Mouse (Mus musculus) embryonic facial prominence, embryonic 12.5 days (tissue): ENCODE results near the gene Gucy2d. TPM values are rescaled to one million over a fixed set of nuclear protein-coding genes. Genes with fewer than 3 reads are reported as not detected.

Source experiments
- ATAC-seq: fragments of 200-750 bp; cut with Nextera tagmentation; 2 replicates; pipeline ENCODE4 v1.8.0; 2017; ENCODE audit not compliant: insufficient number of reproducible peaks, insufficient read depth, low FRiP score, low TSS enrichment
- H3K27ac ChIP-seq: fragments of 300-500 bp; sonication (generic); 2 replicates; pipeline ENCODE4 v1.5.1; 2016; ENCODE audit warnings: mild to moderate bottlenecking
- H3K27me3 ChIP-seq: fragments of 300-500 bp; sonication (generic); 2 replicates; pipeline ENCODE4 v1.6.1; 2016; ENCODE audit warnings: mild to moderate bottlenecking, moderate library complexity
- H3K36me3 ChIP-seq: fragments of 300-500 bp; sonication (generic); 2 replicates; pipeline ENCODE4 v1.6.1; 2016; ENCODE audit warnings: mild to moderate bottlenecking
- H3K4me1 ChIP-seq: fragments of 300-500 bp; sonication (generic); 2 replicates; pipeline ENCODE4 v1.6.1; 2016
- H3K4me2 ChIP-seq: fragments of 300-500 bp; sonication (generic); replicated peaks from 2 replicates; pipeline ENCODE4 v1.6.1; 2016; ENCODE audit warnings: mild to moderate bottlenecking, moderate library complexity
- H3K4me3 ChIP-seq: fragments of 300-500 bp; sonication (generic); 2 replicates; pipeline ENCODE4 v1.5.1; 2016; ENCODE audit warnings: mild to moderate bottlenecking
- H3K9ac ChIP-seq: fragments of 300-500 bp; sonication (generic); 2 replicates; pipeline ENCODE4 v1.6.1; 2016; ENCODE audit warnings: mild to moderate bottlenecking, moderate library complexity
- H3K9me3 ChIP-seq: fragments of 300-500 bp; sonication (generic); 2 replicates; pipeline ENCODE4 v1.6.1; 2016; ENCODE audit warnings: mild to moderate bottlenecking, moderate library complexity
- WGBS: fragments of 180-500 bp; shearing (Covaris S2); methylation state at CpG from one replicate; pipeline ENCODE4 v1.1.7; 2016; 5-methylcytosine and 5-hydroxymethylcytosine counted together
- polyA plus RNA-seq: library from polyadenylated mRNA; unstranded; fragments of >200 nt; fragmentation: Nextera tagmentation; extraction: Ambion mirVana; gene quantifications from 2 replicates; pipeline ENCODE4 v1.2.1, GENCODE M21; 2016

The Gucy2d gene
- polyA plus RNA-seq, 1 experiment from 2014 or later = 0.04 TPM

DNA sequence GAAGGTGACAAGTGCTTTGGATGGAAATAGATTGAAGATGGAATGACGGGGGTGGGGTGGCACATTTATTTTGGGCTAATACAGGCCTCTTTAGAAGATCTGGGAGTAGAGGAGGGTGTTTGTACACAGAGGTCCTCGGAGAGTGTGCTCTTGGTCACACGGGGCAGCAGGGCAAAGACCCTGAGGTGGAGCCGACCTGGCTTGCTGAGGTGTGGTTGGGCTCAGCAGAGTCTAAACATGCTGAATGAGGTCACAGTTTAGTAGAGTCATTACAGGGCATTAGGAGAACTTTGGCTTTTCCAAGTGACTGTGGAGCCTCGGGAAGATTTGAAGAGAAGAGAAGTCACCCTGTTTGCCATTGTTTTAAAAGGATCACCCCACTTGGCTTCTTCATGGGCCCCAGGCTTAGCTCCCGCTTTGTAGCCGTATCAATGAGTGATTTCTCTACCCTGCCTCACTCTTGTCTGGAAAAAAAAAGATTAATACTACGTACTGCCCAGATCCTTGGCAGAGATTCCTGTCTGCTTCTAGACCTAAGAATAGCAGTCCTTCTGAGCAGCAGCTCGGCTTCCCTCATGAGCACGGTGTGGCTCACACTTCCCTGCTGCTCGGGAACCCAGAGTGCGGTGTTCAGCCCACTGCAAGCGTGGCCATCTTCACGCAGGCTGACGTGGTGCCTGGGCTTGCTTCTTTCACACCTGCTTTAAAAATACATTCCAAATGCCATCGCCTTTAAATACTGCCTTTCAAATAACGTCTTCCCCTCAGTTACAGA, 22.0 kb upstream of the Gucy2d start:
- ATAC-seq = 0 out of 2 replicates have a peak, but pooled peaks have one; percentile 29

DNA sequence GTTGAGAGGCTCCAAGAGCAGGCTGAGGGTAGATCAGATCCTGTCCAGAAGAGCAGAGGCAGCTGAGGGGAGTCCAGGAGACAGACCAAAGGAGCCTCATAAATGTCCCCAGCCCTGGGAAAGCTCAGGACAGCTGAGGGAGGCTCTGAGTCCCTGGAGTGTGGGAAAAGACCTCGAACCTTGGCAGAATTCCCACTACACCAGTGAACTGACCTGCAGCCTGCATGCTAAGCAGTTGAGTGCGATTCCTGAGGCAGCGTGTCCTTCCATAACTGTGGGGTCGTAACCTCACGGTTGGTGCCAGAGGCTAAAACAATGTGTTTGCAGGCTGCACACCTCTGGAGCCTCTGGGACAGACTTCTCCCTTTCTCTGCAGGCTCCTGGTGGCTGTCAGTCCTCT, 20.9 kb upstream of the Gucy2d start:
- H3K4me1 ChIP-seq = peaks cover 7% of the 10 kb centered on the region; the same call in 1 of the 2 replicates
- H3K27me3 ChIP-seq = no peaks in the 10 kb centered on the region
- no peak overlapping the region for H3K27ac ChIP-seq
- H3K9me3 ChIP-seq = no peaks in the 10 kb centered on the region
- H3K9ac ChIP-seq = no peak overlapping the region
- 53% methylated on average over 5 of the region's 5 CpGs for WGBS
- no peaks in the 10 kb centered on the region for H3K36me3 ChIP-seq
- ATAC-seq = no peak
- H3K4me2 ChIP-seq = no peak overlapping the region
- H3K4me3 ChIP-seq = no peak overlapping the region

More for the DNA sequence above, 22.0 kb upstream of the Gucy2d start:
- Histone ChIP-seq H3K27me3 (no peaks in the 10 kb centered on the region), H3K4me1 (peaks cover 7% of the 10 kb centered on the region; the same call in 1 of the 2 replicates), H3K9ac (no peak overlapping the region), H3K36me3 (no peaks in the 10 kb centered on the region), H3K9me3 (no peaks in the 10 kb centered on the region), H3K4me3 (no peak overlapping the region), H3K4me2 (no peak overlapping the region), H3K27ac (no peak overlapping the region)
- 75% methylated on average over 17 of the region's 17 CpGs for WGBS

DNA sequence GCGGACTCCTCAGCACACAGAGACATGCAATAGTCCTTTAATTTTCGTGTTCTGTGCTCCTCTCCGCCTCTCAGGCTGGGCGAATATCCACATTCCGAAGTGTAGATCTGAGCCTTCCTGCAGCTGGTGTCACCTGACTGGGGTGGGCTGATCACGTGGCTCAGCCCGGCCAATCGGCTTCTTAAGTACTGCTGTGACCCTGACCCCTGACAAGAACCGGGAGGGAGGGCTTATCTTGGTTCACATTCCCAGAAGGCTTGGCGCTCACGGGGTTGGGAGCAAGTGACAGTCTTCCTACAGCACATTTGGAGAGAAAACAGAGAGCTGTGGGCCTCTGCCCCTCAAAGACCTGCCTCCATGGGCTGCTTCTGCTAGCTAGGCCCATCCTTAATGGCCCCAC, 16.7 kb upstream of the Gucy2d start:
- Histone ChIP-seq H3K9me3 (no peaks in the 10 kb centered on the region), H3K4me2 (no peak overlapping the region), H3K4me1 (no peaks in the 10 kb centered on the region), H3K27me3 (no peaks in the 10 kb centered on the region), H3K36me3 (no peaks in the 10 kb centered on the region), H3K9ac (no peak overlapping the region), H3K27ac (0 out of 2 replicates have a peak overlapping the region, but pooled peaks have one; percentile 2), H3K4me3 (no peak overlapping the region)
- 69% methylated on average over 11 of the region's 11 CpGs for WGBS
- ATAC-seq = no peak

DNA sequence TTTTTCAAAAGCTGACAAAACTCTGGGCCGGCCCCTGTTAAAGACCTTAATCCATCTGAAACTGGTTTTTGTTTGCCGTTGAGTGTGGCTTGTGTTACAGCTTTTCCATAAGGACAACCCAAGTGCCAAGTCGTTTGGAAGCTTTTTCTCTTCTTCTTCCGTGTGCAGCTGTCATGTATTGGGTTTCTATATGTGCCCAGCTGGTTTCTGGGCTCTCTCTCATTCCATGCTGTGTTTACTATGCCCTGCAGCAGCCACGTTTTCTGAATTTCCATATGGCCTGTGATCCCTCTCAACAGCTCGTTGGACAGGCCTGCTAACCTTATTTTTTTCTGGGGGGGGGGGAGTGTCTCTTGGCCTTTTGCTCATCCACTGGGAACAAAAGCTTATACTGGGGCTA, 15.8 kb upstream of the Gucy2d start:
- Histone ChIP-seq H3K9me3 (no peaks in the 10 kb centered on the region), H3K4me3 (no peak overlapping the region), H3K27ac (no peak overlapping the region), H3K4me1 (no peaks in the 10 kb centered on the region), H3K4me2 (no peak overlapping the region), H3K36me3 (no peaks in the 10 kb centered on the region), H3K9ac (no peak overlapping the region), H3K27me3 (no peaks in the 10 kb centered on the region)
- 56% methylated on average over 6 of the region's 6 CpGs for WGBS
- no peak for ATAC-seq

DNA sequence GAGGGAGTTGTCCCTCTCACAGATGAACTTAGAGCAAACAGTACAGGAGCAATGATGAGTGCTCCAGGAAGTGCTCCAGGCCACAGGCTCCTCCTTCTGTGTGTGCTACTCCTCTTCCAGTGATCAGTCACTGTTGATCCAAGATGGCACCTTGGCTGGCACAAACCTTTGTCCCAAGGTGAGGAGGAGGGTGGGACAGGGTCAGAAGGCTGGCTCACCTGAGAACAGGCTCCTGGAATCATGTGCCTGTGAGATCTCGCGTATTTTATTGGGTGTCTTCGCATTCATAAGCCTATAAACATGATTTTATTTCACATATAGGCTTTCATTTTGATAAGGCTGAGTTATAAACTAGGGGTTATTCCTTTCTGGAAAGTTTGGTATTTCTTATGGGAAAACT, 14.7 kb upstream of the Gucy2d start:
- no peak for ATAC-seq
- Histone ChIP-seq H3K36me3 (no peaks in the 10 kb centered on the region), H3K4me1 (peaks cover 5% of the 10 kb centered on the region; the same call in 1 of the 2 replicates), H3K9ac (no peak overlapping the region), H3K27ac (no peak overlapping the region), H3K4me2 (no peak overlapping the region), H3K4me3 (no peak overlapping the region), H3K27me3 (no peaks in the 10 kb centered on the region), H3K9me3 (no peaks in the 10 kb centered on the region)
- 94% methylated on average over 3 of the region's 3 CpGs for WGBS

DNA sequence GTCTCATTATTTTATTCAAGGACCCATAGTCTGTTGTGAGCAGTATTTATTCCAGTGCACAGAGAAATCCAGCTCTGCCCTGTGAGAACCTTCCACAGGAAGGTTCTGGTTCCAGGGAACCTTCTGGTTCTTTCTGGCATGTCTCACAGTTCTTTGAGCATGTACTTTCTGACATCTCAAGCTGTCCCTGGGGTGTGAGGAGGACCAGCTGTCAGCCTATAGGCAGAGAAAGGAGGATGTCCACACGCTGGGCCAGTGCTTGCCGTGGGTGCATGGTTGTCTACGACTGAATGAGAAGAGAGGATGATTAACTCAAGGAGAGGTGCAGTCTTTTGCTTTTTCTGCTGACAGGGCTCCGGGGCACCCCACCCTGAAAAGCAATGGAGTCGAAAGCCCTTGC, 13.6 kb upstream of the Gucy2d start:
- 91% methylated on average over 5 of the region's 5 CpGs for WGBS
- Histone ChIP-seq H3K9ac (no peak overlapping the region), H3K4me1 (peaks cover 7% of the 10 kb centered on the region; the same call in 1 of the 2 replicates), H3K4me2 (no peak overlapping the region), H3K9me3 (no peaks in the 10 kb centered on the region), H3K36me3 (no peaks in the 10 kb centered on the region), H3K27ac (no peak overlapping the region), H3K27me3 (no peaks in the 10 kb centered on the region), H3K4me3 (no peak overlapping the region)
- ATAC-seq = no peak

DNA sequence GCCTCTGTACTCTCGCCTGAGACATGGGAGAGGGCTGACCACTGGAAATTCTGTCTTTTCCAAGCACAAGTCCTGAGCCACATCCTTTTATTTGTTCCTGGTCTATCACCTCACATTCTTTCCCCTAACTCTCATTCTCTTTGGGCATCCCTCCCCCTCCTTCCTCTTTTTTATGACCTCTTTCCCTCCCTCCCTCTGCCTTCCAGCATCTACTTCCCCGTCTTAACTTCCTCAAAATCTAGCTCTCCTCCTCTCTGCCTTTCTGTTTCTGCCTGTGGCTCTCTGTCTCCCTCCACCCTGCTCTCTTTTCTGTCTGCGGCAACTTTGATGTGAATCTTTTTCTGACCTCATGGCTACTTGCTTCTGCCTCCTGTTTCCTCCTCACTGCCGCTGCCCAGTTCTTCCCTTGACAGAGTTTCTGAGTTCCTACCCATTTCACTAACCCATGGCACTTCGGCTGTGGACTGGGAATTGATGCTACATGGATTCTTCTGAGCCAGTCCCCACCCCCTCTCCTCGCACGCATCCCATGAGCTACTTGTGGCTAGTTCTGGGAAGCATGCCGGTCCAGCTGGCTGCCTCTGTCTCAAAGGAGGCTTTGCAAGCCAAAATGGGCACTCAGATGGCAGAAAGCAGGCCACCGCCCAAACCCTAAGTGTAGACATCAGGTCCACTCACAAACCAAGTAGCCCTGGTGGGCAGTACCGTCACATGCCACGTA, 12.9 kb upstream of the Gucy2d start:
- Histone ChIP-seq H3K4me1 (peaks cover 7% of the 10 kb centered on the region; the same call in 1 of the 2 replicates), H3K27me3 (no peaks in the 10 kb centered on the region), H3K4me3 (no peak overlapping the region), H3K4me2 (no peak overlapping the region), H3K36me3 (no peaks in the 10 kb centered on the region), H3K9ac (no peak overlapping the region), H3K27ac (no peak overlapping the region), H3K9me3 (no peaks in the 10 kb centered on the region)
- no peak for ATAC-seq
- WGBS = 84% methylated on average over 11 of the region's 11 CpGs

DNA sequence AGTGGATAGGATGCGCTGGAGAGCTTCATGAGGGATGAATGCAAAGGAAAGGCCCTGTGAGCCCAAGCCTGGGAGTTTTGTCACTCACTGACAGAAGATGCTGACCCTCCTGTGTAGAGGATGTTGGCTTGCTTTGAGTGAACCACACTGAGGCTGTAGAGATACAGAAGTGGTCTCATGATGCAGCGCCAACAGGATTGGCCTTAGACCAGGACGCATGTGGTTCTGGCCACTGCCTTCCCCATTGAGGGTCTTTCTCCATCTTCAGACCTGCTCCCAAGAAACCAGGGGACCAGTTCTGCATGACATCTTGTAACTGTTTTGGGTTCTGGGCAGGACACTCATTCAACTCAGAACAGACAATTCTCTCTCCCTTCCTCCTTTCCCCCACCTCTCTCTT, 10.6 kb upstream of the Gucy2d start:
- no peak overlapping the region for H3K27ac ChIP-seq
- 84% methylated on average over 3 of the region's 3 CpGs for WGBS
- no peak for ATAC-seq
- H3K27me3 ChIP-seq = no peaks in the 10 kb centered on the region
- H3K4me3 ChIP-seq = no peak overlapping the region
- no peak overlapping the region for H3K9ac ChIP-seq
- peaks cover 7% of the 10 kb centered on the region; the same call in 1 of the 2 replicates for H3K4me1 ChIP-seq
- no peaks in the 10 kb centered on the region for H3K9me3 ChIP-seq
- H3K4me2 ChIP-seq = no peak overlapping the region
- H3K36me3 ChIP-seq = no peaks in the 10 kb centered on the region

DNA sequence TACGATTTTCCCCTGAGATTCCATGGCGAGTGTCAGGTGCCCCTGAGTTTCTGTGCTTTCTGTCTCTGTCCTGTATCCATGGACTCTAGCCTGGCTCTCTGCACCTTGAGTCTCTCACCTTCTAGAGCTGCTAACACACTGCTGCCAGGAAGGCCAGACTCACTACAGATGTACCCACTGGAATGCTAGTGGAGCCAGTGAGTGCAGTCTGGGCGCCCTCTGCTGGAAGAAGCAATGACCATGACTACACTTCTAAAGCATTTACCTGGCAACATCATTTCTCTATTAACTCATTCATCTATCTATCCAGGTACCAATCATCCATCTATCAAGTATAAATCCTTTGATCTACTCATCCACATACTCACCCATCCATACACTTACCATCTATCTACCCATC, 9.4 kb upstream of the Gucy2d start:
- WGBS = 23% methylated on average over 3 of the region's 3 CpGs
- ATAC-seq = peak; percentile 61; the same call in 1 of the 2 replicates
- peaks cover 7% of the 10 kb centered on the region; the same call in 1 of the 2 replicates for H3K4me1 ChIP-seq

DNA sequence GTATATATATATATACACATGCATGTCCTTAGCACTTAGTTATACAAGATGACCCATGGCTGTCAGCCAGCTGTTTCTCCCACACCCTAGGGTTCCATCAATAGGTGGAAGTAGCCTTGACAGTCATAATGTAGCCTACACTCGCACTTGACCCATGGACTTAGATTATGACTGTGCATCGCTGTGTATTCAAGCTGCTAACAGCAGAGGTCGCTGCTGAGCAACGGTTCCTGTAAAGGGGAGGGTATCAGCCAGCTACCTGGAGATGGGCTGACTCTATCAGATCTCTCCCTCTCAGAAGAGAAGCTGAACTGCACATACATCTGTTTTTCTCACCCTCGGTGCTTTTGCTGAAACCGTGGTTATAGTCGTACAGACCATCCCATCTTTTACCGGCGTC, 2.6 kb upstream of the Gucy2d start:
- Histone ChIP-seq H3K36me3 (no peaks in the 10 kb centered on the region), H3K9ac (no peak overlapping the region), H3K9me3 (no peaks in the 10 kb centered on the region), H3K4me3 (no peak overlapping the region), H3K27me3 (no peaks in the 10 kb centered on the region), H3K4me2 (no peak overlapping the region), H3K27ac (no peak overlapping the region), H3K4me1 (no peaks in the 10 kb centered on the region)
- 39% methylated on average over 9 of the region's 9 CpGs for WGBS
- no peak for ATAC-seq

More for the DNA sequence above, 9.4 kb upstream of the Gucy2d start:
- Histone ChIP-seq H3K9ac (no peak overlapping the region), H3K27ac (no peak overlapping the region), H3K4me3 (no peak overlapping the region), H3K27me3 (no peaks in the 10 kb centered on the region), H3K4me2 (no peak overlapping the region), H3K36me3 (no peaks in the 10 kb centered on the region), H3K9me3 (no peaks in the 10 kb centered on the region)

DNA sequence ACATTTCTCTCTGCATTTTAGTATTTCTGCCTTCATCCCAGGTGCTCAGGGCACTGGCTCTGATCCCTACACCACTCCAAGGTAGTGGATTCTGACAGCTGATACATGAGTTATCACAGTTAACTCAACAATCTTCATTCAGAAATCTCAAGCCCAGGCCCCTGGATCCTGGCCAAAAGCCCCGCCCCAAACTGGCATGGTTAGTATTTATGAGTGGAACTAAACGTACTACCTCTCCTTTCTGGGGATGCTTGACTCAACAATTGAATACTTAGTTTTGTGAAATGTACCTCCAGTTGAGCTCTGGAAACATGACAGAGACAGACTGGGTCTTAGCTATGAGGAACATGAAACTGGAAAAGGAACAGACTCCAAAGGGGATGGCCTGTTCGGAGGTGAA, 6.7 kb downstream of the Gucy2d start:
- Histone ChIP-seq H3K9ac (no peak overlapping the region), H3K27me3 (no peaks in the 10 kb centered on the region), H3K4me2 (no peak overlapping the region), H3K9me3 (no peaks in the 10 kb centered on the region), H3K4me3 (no peak overlapping the region), H3K27ac (no peak overlapping the region), H3K4me1 (no peaks in the 10 kb centered on the region), H3K36me3 (no peaks in the 10 kb centered on the region)
- no peak for ATAC-seq
- WGBS = 72% methylated on average over 3 of the region's 3 CpGs
